Mouse (Mus musculus) splenic B cell, adult 2 months (primary cell): Measurements from ENCODE around the gene Vps18.

Experiments
- DNase-seq: peaks from one replicate; pipeline ENCODE4 v3.0.0-alpha.2; 2011; ENCODE audit warnings: low read depth, low spot score
- H3K27me3 ChIP-seq: 2 replicates; pipeline ENCODE4 v1.6.1; 2012; ENCODE audit warnings: mild to moderate bottlenecking, low read length, moderate library complexity, mixed read lengths; ENCODE audit not compliant: control insufficient read depth, poor library complexity, insufficient read depth, severe bottlenecking
- H3K36me3 ChIP-seq: 2 replicates; pipeline ENCODE4 v1.6.1; 2012; ENCODE audit warnings: mild to moderate bottlenecking, low read length, moderate library complexity, mixed read lengths; ENCODE audit not compliant: control insufficient read depth, poor library complexity, insufficient read depth, severe bottlenecking

The Vps18 gene

DNA sequence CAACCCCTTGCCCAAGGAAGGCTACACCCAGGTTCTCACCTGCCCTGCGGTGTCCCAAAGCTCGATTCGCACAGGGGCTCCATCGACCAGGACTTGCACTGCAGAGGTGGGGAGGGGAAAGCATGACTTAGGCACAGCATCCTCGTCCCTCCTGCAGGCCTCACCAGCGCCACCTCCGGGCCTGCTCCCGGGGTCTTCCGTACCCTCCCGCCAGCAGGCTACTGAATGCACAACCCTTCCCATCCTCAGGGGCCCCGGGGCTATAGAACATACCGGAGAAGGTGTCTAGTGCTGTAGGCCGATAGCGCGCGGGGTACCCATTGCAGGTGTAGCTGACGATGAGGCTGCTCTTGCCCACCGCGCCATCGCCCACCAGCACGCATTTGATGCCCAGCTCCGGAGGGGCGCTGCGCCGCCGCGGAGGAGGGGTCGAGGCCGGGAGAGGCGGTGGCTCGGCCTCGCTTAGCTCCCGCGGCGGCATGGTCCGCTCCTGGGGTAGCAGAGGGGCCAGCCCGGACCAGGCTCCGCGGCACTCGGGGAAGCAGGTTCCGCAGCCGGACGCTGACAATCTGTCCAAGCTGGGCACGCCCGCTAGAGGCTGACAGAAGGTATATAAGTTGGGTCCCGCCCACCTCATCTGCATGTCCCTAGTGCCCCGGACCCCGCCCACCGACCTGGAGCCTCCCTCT, 17.8 kb upstream of the Vps18 start, which contains the start of gene Rhov:
TSS of gene Rhov (minus strand) at position 630 of the 689 bp plus-strand sequence.
- Histone ChIP-seq H3K36me3 (no peaks in the 10 kb centered on the region), H3K27me3 (no peaks in the 10 kb centered on the region)
- peak; percentile 75 for DNase-seq

DNA sequence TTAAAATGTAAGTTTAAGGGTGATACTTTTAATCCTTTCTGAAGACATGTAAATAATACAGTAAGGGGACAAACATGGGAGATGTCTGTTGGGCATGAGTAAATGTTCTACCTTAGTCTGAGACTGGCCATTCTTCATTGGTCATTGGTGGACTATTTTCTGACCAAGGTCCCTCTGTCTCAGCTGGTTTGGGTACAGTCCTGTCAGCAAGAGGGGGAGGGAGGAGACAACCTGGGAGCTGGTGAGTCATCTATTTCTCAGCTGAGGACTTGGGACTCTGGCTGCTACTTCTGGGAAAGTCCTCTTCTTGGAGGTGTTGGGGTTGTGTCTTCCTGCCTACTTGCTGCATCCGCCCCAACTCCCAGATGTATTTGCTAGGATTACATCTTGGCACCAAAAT, 14.4 kb upstream of the Vps18 start:
- no peak for DNase-seq
- no peaks in the 10 kb centered on the region for H3K27me3 ChIP-seq

DNA sequence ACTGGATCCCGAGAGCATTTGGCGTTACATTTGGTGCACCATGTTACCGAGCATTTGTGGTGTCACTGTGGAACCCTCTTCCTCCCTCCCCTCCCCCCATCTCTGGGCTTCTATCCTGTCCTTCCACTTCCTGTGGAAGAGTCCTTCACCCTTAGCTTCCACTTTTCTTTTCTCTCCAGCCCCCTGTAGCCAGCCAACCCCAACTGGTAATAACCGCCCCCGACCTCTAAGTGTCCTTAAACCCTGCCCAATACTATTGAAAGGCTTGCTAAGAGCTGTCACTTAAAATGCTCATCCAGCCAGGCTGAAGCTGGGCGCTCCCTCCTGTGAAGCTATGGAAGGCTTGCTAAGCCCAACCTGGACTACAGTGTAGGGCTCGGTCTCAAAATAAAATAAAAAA, 11.6 kb upstream of the Vps18 start:
- no peak for DNase-seq
- H3K36me3 ChIP-seq = no peaks in the 10 kb centered on the region
- no peaks in the 10 kb centered on the region for H3K27me3 ChIP-seq

More for the DNA sequence above, 14.4 kb upstream of the Vps18 start:
- no peaks in the 10 kb centered on the region for H3K36me3 ChIP-seq

DNA sequence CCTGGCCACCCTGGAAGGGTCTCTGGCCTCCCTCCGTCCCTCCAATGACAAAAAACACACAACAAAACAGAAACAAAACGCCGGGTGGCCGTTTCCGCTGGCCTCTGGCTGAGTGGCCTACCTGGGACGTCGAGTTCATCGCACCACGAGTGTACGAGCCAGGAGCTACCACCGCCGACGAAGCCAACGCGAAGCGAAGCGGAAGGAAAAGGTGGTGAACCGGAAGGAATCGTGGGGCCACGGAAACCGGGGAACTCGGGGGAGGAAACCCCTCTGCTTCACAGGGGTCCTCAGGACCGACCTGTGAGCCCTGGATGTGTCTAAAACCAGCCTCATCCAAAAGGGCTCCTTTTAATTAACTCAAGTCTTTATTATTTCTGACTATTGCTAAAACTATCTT, 10.7 kb upstream of the Vps18 start:
- no peaks in the 10 kb centered on the region for H3K36me3 ChIP-seq
- DNase-seq = no peak
- H3K27me3 ChIP-seq = no peaks in the 10 kb centered on the region

DNA sequence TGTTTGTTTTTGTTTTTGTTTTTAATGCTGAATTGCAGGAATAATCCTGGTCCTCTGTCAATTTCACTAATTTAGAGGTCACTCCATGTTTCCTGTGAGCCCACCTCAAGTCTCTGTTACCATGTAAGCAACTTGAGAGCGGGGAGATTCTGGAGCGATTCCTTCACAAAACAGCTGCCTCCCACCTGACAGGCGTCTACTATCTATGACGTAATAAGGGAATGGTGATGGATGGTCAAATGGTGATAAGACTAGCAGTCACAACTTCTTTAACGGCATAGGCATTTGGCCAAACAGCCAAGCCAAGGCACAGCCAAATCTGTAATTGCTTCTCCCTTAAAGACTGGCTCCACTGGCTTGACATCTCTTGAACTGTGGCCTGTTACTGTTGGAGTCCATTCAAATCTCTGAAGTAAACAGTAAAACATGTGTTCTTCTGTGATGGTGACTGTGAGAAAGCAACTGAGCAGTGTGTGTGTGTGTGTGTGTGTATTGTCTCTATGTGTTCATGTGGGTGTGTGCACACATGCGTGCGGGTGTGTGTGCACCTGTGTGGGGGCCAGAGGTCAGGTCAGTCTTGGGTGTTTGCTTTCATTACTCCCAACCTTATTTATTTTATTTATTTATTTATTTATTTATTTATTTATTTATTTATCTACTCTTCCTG, 6.5 kb upstream of the Vps18 start:
- no peaks in the 10 kb centered on the region for H3K27me3 ChIP-seq
- DNase-seq = no peak
- H3K36me3 ChIP-seq = no peaks in the 10 kb centered on the region

DNA sequence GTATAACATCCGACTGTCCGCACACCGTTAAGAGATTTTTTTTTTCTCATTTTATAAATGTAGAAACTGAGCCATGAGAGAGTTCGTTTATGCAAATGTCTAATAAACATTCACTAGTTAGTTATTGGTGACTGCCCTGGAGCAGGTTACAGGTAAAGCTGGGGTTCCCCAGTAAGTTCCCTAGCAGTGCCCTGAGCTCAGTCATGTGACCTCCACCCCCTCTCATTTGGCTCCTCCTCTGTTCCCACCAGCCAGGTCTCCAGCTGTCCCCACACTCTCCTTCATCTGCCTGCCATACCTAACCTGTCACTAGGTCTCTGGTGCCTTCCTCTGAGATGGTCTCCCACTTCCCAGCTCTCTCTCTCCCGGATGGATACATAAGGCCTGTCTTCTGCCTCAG, 1.2 kb upstream of the Vps18 start:
- Histone ChIP-seq H3K27me3 (no peaks in the 10 kb centered on the region), H3K36me3 (peaks cover 8% of the 10 kb centered on the region; the same call in 1 of the 2 replicates)
- DNase-seq = peak; percentile 45

DNA sequence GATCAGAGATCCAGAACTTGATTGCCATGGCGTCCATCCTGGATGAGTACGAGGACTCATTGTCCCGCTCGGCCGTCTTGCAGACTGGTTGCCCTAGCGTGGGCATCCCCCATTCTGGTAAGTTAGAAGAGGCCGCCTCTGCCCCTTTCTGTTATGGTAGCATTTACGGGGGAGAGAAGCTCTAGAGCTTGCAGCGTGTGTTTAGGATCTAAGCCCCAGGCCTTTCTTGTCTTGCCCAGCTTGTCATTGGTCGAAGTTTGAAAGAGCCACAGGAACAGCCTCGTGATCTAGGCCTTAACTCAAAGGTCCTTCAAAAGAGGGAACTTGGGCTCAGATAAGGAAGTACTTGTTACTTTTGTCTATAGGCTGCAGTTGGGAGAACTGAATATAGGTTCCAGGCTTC, 475 bp downstream of the Vps18 start:
- DNase-seq = peak; percentile 81
- Histone ChIP-seq H3K36me3 (peaks cover 15% of the 10 kb centered on the region; the same call in 1 of the 2 replicates), H3K27me3 (no peaks in the 10 kb centered on the region)

DNA sequence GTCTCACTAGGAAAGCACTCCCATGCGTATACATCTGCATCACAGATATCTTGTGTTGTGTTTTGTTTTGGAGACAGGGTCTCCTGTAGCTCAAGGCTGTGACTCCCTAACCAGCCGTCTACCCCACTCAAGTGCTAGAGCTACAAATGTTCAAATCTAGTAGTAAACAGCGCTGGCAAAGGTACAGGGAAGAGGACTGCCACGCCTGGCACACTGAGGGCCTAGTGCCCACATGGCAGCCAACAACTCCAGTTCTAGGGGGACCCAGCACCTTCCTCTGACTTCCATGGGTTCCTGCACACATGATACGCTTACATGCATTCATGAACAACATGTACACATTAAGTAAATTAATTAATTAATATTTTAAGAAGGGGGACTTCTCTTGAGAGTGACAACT, 3.7 kb downstream of the Vps18 start:
- DNase-seq = no peak
- Histone ChIP-seq H3K36me3 (peaks cover 18% of the 10 kb centered on the region), H3K27me3 (no peaks in the 10 kb centered on the region)

DNA sequence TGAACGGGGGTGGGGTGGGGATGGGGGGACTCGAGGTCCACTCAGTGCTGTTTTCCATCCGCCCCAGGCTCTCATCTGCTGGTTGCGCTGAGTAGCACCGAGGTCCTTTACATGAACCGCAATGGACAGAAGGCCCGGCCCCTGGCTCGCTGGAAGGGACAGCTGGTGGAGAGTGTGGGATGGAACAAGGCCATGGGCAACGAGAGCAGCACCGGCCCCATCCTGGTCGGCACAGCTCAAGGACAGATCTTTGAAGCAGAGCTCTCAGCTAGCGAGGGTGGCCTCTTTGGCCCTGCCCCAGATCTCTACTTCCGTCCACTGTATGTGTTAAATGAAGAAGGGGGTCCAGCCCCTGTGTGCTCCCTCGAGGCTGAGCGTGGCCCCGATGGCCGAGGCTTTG, 4.3 kb downstream of the Vps18 start:
- Histone ChIP-seq H3K27me3 (no peaks in the 10 kb centered on the region), H3K36me3 (peaks cover 19% of the 10 kb centered on the region)
- DNase-seq = no peak

DNA sequence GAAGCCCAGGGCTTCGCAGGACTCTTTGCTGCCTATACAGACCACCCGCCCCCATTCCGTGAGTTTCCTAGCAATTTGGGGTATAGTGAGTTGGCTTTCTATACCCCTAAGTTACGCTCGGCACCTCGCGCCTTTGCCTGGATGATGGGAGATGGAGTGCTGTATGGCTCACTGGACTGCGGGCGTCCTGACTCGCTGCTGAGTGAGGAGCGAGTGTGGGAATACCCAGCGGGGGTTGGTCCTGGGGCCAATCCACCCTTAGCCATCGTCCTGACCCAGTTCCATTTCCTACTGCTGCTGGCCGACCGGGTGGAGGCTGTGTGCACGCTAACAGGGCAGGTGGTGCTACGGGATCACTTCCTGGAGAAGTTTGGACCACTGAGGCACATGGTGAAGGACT, 4.8 kb downstream of the Vps18 start:
- no peaks in the 10 kb centered on the region for H3K27me3 ChIP-seq
- peaks cover 19% of the 10 kb centered on the region for H3K36me3 ChIP-seq
- no peak for DNase-seq

DNA sequence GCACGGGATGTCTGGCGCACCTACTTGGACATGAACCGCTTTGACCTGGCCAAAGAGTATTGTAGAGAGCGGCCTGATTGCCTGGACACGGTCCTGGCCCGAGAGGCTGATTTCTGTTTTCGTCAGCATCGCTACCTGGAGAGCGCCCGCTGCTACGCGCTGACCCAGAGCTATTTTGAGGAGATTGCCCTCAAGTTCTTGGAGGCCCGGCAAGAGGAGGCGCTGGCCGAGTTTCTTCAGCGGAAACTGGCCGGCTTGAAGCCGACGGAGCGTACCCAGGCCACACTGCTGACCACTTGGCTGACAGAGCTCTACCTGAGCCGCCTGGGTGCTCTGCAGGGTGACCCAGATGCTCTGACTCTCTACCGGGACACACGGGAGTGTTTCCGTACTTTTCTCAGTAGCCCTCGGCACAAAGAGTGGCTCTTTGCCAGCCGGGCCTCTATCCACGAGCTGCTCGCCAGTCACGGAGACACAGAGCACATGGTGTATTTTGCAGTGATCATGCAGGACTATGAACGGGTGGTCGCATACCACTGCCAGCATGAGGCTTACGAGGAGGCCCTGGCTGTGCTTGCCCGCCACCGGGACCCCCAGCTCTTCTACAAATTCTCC, 5.3 kb downstream of the Vps18 start:
- Histone ChIP-seq H3K36me3 (peaks cover 19% of the 10 kb centered on the region), H3K27me3 (no peaks in the 10 kb centered on the region)
- no peak for DNase-seq

DNA sequence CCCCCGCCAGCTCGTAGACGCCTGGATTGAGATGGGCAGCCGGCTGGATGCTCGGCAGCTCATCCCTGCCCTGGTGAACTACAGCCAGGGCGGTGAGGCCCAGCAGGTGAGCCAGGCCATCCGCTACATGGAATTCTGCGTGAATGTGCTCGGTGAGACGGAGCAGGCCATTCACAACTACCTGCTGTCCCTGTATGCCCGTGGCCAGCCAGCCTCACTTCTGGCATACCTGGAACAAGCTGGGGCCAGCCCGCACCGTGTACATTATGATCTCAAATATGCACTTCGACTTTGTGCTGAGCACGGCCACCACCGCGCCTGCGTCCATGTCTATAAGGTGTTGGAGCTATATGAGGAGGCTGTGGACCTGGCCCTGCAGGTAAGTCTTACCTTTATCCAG, 5.9 kb downstream of the Vps18 start:
- Histone ChIP-seq H3K27me3 (no peaks in the 10 kb centered on the region), H3K36me3 (peaks cover 19% of the 10 kb centered on the region)
- DNase-seq = no peak

DNA sequence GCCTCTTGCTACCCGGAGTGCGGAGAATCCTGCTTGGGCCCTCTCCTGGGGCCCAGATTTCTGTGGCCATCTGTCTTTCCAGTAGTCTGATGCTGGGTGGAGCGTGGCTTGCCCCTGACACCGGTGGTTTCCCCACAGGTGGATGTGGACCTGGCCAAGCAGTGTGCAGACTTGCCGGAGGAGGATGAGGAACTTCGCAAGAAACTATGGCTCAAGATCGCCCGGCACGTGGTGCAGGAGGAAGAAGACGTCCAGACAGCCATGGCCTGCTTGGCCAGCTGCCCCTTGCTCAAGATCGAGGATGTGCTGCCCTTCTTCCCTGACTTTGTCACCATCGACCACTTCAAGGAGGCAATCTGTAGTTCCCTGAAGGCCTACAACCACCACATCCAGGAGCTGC, 8.2 kb downstream of the Vps18 start:
- Histone ChIP-seq H3K27me3 (no peaks in the 10 kb centered on the region), H3K36me3 (peaks cover 11% of the 10 kb centered on the region)
- no peak for DNase-seq

DNA sequence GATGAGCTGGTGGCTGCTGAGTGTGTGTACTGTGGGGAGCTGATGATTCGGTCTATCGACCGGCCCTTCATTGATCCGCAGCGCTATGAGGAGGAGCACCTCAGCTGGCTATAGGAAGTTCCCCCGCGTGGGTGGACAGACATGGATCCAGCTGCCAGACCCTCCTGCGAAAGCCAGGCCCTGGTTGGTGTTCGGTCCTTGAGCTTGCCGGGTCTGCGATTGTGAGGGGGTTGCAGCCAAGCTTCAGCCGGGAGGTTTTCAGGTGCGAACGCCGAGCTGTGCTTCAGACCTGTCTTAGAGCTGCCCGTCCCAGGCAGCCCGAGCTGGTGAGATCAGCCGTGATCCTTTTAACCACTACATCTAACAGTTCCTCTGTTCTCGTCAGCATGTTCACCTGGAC, 9.0 kb downstream of the Vps18 start:
- DNase-seq = no peak
- peaks cover 11% of the 10 kb centered on the region for H3K36me3 ChIP-seq

DNA sequence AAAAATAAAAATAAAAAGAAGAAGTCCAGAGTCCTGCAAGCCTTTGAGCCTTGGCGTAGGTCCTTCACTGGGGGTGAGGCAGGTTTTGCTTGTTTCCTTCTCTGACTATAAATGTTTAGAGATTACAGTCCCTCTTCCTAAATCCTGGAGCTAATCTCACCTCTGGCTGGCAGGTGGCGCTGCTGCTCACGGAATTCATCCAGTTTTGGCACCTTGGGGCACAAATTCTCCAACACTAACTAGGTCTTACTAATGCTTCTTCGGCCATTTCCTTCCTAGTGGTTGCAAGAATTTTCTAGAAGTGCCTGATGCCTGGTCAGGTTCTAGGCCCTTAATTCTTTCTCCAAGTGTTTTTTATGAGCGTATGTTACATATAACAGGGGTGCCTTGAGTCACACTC, 9.8 kb downstream of the Vps18 start:
- Histone ChIP-seq H3K27me3 (no peaks in the 10 kb centered on the region), H3K36me3 (peaks cover 8% of the 10 kb centered on the region)
- DNase-seq = peak; percentile 77

More for the DNA sequence above, 9.0 kb downstream of the Vps18 start:
- H3K27me3 ChIP-seq = no peaks in the 10 kb centered on the region
